Mouse (Mus musculus): Measurements from ENCODE around the gene Phgdh. TPM values are rescaled to one million over a fixed set of nuclear protein-coding genes. Genes with fewer than 3 reads are reported as not detected.
A peak's percentile ranks its signal among the peaks of the same experiment; 100 is the strongest.

The Phgdh gene
- polyA plus RNA-seq, 1 experiment from 2014 or later, result 119 TPM

DNA sequence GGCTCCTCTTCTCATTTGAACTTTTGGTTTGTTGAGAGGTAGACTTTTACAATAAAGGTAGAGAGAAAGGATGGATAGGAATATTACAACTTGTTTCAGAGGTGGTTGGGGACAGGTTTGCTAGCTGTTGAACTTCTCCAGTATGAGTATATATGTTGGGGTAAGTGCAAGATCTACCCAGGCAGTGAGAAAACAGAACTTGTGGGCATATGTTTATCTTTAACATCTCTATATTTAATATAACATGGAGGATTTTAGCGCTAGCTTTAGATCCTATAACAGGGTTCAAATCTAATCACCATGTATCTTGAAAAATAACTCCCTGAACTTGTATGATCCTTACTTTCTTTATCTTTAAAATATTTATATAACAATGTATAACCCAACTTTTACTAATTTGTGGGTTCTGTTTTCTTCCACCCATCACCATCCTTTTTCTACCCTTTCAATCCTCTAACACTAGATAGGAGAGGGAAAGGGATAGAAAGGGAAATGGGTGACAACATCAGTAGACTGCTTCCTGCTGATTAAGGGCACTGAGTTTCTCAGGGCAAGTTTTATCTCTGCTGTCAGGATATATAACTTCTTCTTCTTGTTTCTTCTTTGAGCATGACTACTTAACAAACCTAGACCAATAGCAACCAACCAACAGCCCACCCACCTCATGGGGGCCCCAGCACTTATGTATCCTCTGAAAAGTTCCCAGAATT is 40.2 kb downstream of the Phgdh start:
- H3K36me3 ChIP-seq (ENCODE audit: control insufficient read depth, insufficient read depth, low read length), result no peaks in the 10 kb centered on the region
- no peaks in the 10 kb centered on the region for H3K27me3 ChIP-seq (ENCODE audit: control insufficient read depth, insufficient read depth, low read length)
- H3K4me3 ChIP-seq (ENCODE audit: low read depth, low read length), result no peak overlapping the region
- no peak for ATAC-seq (replicated peaks; ENCODE audit: insufficient number of reproducible peaks, low FRiP score, low TSS enrichment)
- H3K4me2 ChIP-seq, result no peak overlapping the region
- WGBS (ENCODE audit: insufficient replicate concordance), result 87% methylated on average over 1 of the region's 1 CpGs
- H3K9me3 ChIP-seq (replicated peaks; ENCODE audit: control insufficient read depth, low read length), result no peaks in the 10 kb centered on the region
- no peak overlapping the region for H3K9ac ChIP-seq (ENCODE audit: low read depth, low read length)
- H3K27ac ChIP-seq (ENCODE audit: low read depth, low read length), result no peak overlapping the region
- H3K4me1 ChIP-seq (ENCODE audit: control insufficient read depth, insufficient read depth, low read length), result no peaks in the 10 kb centered on the region

DNA sequence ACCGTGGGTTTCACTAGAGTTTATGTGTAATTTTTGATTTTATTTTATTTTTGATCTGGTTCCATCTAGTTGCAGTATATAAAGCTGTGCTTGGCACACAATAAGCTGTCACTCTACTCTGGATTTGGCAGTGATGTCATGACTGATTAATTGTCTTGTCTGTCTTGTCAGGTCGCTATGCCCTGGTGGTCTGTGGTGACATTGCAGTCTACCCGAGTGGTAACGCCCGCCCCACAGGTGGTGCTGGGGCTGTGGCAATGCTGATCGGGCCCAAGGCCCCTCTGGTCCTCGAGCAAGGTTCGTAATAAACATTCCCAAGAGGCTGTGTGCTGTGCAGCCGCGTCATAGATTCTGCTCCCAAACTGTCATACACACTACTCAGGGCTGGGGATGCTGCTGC is 43.8 kb downstream of the Phgdh start:
- no peaks in the 10 kb centered on the region for H3K4me1 ChIP-seq (ENCODE audit: control insufficient read depth, insufficient read depth, low read length)
- H3K27me3 ChIP-seq (ENCODE audit: control insufficient read depth, insufficient read depth, low read length), result no peaks in the 10 kb centered on the region
- ATAC-seq (replicated peaks; ENCODE audit: insufficient number of reproducible peaks, low FRiP score, low TSS enrichment), result no peak
- H3K4me2 ChIP-seq, result no peak overlapping the region
- WGBS (ENCODE audit: insufficient replicate concordance), result 60% methylated on average over 10 of the region's 10 CpGs
- H3K4me3 ChIP-seq (ENCODE audit: low read depth, low read length), result no peak overlapping the region
- no peaks in the 10 kb centered on the region for H3K9me3 ChIP-seq (replicated peaks; ENCODE audit: control insufficient read depth, low read length)
- H3K9ac ChIP-seq (ENCODE audit: low read depth, low read length), result no peak overlapping the region
- no peaks in the 10 kb centered on the region for H3K36me3 ChIP-seq (ENCODE audit: control insufficient read depth, insufficient read depth, low read length)
- no peak overlapping the region for H3K27ac ChIP-seq (ENCODE audit: low read depth, low read length)

DNA sequence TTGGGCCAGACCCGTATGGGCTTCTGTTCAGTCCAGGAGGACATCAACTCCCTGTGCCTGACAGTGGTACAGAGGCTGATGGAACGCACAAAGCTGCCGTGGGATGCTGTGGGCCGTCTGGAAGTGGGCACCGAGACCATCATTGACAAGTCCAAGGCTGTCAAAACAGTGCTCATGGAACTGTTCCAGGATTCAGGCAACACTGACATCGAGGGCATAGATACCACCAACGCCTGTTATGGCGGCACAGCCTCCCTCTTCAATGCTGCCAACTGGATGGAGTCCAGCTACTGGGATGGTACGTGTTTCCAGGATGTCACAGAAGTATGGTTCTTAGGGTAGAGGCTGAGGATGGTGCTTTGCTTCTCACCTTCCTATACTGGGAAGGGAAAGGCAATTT is 48.7 kb downstream of the Phgdh start:
- H3K4me2 ChIP-seq, result no peak overlapping the region
- no peaks in the 10 kb centered on the region for H3K9me3 ChIP-seq (replicated peaks; ENCODE audit: control insufficient read depth, low read length)
- H3K36me3 ChIP-seq (ENCODE audit: control insufficient read depth, insufficient read depth, low read length), result no peaks in the 10 kb centered on the region
- H3K27ac ChIP-seq (ENCODE audit: low read depth, low read length), result no peak overlapping the region
- no peak overlapping the region for H3K9ac ChIP-seq (ENCODE audit: low read depth, low read length)
- H3K4me3 ChIP-seq (ENCODE audit: low read depth, low read length), result no peak overlapping the region
- no peaks in the 10 kb centered on the region for H3K27me3 ChIP-seq (ENCODE audit: control insufficient read depth, insufficient read depth, low read length)
- no peaks in the 10 kb centered on the region for H3K4me1 ChIP-seq (ENCODE audit: control insufficient read depth, insufficient read depth, low read length)
- WGBS (ENCODE audit: insufficient replicate concordance), result 82% methylated on average over 9 of the region's 9 CpGs
- no peak for ATAC-seq (replicated peaks; ENCODE audit: insufficient number of reproducible peaks, low FRiP score, low TSS enrichment)

DNA sequence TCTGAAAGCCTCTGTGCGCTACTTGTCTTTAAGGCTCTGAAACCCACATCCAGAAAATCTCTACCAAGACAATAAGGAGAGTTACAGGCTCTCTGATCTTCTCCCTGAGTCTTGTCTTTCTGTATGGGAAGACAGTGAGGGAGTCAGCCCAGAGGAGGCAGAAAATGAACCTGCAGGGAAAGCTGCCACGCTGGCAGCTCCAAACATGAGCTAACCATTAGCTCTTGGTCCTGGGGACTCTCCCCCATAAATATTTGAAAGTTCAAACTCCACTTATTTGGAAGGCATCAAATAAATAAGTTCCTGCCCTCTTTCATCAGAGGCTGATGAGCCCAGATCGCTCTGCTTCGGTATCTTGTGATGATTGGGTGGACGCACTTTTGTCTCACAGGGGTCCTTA is 56.6 kb downstream of the Phgdh start:
- no peak for ATAC-seq (replicated peaks; ENCODE audit: insufficient number of reproducible peaks, low FRiP score, low TSS enrichment)
- H3K36me3 ChIP-seq (ENCODE audit: control insufficient read depth, insufficient read depth, low read length), result no peaks in the 10 kb centered on the region
- 84% methylated on average over 5 of the region's 5 CpGs for WGBS (ENCODE audit: insufficient replicate concordance)

DNA sequence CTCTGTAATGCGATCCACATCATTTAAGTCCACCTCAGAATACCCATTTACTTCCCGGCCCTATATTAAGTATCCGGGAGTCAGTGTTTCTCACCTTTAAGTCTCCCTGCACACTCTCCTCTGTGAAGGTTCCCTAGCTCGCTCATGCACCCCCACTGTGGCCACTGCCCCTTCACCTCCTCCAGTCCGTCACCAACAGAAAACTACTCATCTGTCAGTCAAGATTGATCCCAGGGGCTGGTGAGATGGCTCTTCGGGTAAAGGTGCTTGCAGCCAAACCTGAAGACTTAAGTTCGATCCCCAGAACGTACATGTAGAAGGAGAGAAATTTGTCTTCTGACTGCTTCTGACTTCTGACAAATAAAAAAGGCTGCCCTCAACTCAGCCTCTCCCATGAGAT is 57.4 kb downstream of the Phgdh start:
- ATAC-seq (replicated peaks; ENCODE audit: insufficient number of reproducible peaks, low FRiP score, low TSS enrichment), result no peak
- Histone ChIP-seq H3K4me1 (ENCODE audit: control insufficient read depth, insufficient read depth, low read length) (peaks cover 10% of the 10 kb centered on the region), H3K4me2 (no peak overlapping the region), H3K36me3 (ENCODE audit: control insufficient read depth, insufficient read depth, low read length) (no peaks in the 10 kb centered on the region), H3K27me3 (ENCODE audit: control insufficient read depth, insufficient read depth, low read length) (peaks cover 3% of the 10 kb centered on the region; the same call in 1 of the 2 replicates), H3K9ac (ENCODE audit: low read depth, low read length) (no peak overlapping the region), H3K4me3 (ENCODE audit: low read depth, low read length) (no peak overlapping the region), H3K9me3 (replicated peaks; ENCODE audit: control insufficient read depth, low read length) (no peaks in the 10 kb centered on the region), H3K27ac (ENCODE audit: low read depth, low read length) (no peak overlapping the region)
- 89% methylated on average over 8 of the region's 8 CpGs for WGBS (ENCODE audit: insufficient replicate concordance)

More for the DNA sequence above, 56.6 kb downstream of the Phgdh start:
- peaks cover 10% of the 10 kb centered on the region for H3K4me1 ChIP-seq (ENCODE audit: control insufficient read depth, insufficient read depth, low read length)
- H3K27me3 ChIP-seq (ENCODE audit: control insufficient read depth, insufficient read depth, low read length), result peaks cover 3% of the 10 kb centered on the region; the same call in 1 of the 2 replicates
- no peak overlapping the region for H3K9ac ChIP-seq (ENCODE audit: low read depth, low read length)
- H3K4me3 ChIP-seq (ENCODE audit: low read depth, low read length), result no peak overlapping the region
- no peak overlapping the region for H3K4me2 ChIP-seq
- no peak overlapping the region for H3K27ac ChIP-seq (ENCODE audit: low read depth, low read length)
- H3K9me3 ChIP-seq (replicated peaks; ENCODE audit: control insufficient read depth, low read length), result no peaks in the 10 kb centered on the region

DNA sequence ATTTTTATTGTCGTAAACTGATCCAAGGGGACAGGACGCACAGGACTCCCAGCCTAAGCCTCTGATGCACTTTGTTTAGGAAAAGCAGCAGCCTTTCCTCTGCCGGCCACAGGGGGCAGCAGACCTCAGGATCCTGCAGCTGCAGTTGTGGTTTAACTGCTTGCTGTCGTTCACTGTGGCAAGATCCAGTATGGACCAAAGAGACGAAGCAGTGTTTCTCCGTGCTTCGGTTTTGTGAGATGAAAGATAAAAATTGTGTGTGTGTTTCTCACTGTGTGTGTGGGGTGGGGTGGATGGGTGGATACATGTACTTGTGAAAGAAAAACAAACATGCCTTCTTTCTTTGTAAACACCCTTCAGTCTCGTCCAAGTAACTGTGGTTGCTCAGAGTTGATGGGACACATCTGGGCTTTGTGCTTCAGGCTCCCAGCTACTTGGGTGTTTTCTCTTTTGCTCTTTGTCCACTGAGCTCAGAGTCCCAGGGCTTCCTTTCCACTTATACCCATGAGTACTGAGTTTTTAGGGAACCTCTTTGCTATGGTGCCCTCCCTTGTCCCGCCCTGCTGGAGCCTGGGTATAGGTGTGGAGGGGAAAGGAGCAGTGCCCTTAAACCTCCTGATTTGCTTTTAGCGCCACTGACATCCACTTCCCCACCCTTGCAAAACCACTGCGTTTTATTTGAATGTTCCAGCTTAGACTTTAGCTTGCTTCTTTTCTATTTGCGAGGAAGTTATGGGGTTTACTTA is 58.7 kb downstream of the Phgdh start:
- ATAC-seq (replicated peaks; ENCODE audit: insufficient number of reproducible peaks, low FRiP score, low TSS enrichment), result no peak
- H3K4me2 ChIP-seq, result peak overlapping the region; percentile 33; the same call in 1 of the 2 replicates

DNA sequence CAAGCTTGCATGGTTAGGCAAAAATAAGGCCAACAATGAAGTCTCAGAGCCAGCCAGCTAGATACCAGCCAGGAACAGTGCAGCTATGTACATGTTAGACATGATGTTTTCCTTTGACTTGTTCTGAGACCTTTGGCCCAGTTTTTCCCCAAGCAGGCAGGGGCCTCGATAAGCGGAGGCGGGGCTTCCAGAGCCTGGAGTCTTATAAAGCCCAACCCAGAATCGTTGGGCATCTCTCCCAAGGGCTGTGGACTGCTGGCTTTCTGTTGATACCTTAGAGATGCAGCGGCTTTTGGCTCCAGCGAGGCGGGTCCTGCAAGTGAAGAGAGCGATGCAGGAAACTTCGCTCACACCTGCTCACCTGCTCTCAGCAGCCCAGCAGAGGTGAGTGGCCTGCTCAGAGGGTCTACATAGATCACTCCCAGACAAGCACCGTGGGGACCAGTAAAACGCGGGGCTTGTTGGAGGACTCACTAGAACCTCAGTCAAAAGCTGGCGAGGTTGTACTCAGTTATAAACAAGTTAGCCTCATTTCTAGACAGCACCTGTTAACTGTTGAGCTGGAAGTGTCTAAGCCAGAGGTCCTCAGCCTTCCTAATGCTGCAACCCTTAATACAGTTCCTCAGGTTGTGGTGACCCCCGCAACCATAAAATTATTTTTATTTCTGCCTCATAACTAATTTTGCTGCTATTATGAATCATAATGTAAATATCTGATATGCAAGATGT is 59.4 kb downstream of the Phgdh start, which contains the start of gene Hmgcs2:
Gene Hmgcs2, plus strand, starts transcription at position 232 of the 729 bp plus-strand sequence.
- Histone ChIP-seq H3K9ac (ENCODE audit: low read depth, low read length) (no peak within 1 kb of the TSS), H3K27ac (ENCODE audit: low read depth, low read length) (0 out of 2 replicates have a peak within 1 kb of the TSS, but pooled peaks have one; percentile 35), H3K27me3 (ENCODE audit: control insufficient read depth, insufficient read depth, low read length) (peaks cover 3% of the 10 kb centered on the region; the same call in 1 of the 2 replicates), H3K4me3 (ENCODE audit: low read depth, low read length) (0 out of 2 replicates have a peak within 1 kb of the TSS, but pooled peaks have one; percentile 2), H3K9me3 (replicated peaks; ENCODE audit: control insufficient read depth, low read length) (no peaks in the 10 kb centered on the region), H3K4me2 (peak within 1 kb of the TSS; percentile 42), H3K4me1 (ENCODE audit: control insufficient read depth, insufficient read depth, low read length) (peaks cover 10% of the 10 kb centered on the region), H3K36me3 (ENCODE audit: control insufficient read depth, insufficient read depth, low read length) (no peaks in the 10 kb centered on the region)
- WGBS (ENCODE audit: insufficient replicate concordance), result 51% methylated on average over 14 of the region's 14 CpGs
- ATAC-seq (replicated peaks; ENCODE audit: insufficient number of reproducible peaks, low FRiP score, low TSS enrichment), result no peak; the same call in 1 of the 2 replicates

More for the DNA sequence above, 58.7 kb downstream of the Phgdh start:
- no peaks in the 10 kb centered on the region for H3K36me3 ChIP-seq (ENCODE audit: control insufficient read depth, insufficient read depth, low read length)
- H3K9ac ChIP-seq (ENCODE audit: low read depth, low read length), result no peak overlapping the region
- H3K4me1 ChIP-seq (ENCODE audit: control insufficient read depth, insufficient read depth, low read length), result peaks cover 10% of the 10 kb centered on the region
- H3K27me3 ChIP-seq (ENCODE audit: control insufficient read depth, insufficient read depth, low read length), result peaks cover 3% of the 10 kb centered on the region; the same call in 1 of the 2 replicates
- 38% methylated on average over 12 of the region's 12 CpGs for WGBS (ENCODE audit: insufficient replicate concordance)
- no peak overlapping the region for H3K4me3 ChIP-seq (ENCODE audit: low read depth, low read length)
- H3K9me3 ChIP-seq (replicated peaks; ENCODE audit: control insufficient read depth, low read length), result no peaks in the 10 kb centered on the region
- H3K27ac ChIP-seq (ENCODE audit: low read depth, low read length), result no peak overlapping the region

DNA sequence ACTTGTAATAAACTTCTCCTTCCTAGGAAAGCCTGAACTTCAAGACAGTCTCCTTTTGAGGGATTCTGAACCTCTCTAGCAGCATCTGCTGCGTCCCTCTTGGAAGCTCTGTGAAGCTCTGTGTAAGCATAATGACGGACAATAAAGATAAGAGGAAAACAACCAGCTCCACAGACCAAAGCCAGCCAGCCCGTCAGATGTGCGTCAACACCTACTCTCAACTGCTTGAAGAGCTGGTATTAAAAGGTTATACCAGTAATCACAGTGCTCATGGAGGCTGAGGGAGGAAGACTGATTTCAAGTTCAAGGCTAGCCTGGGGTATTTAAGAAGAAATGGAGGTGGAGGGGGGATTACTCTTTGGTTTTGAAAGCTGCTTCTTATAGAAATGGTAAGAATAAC is 60.1 kb downstream of the Phgdh start:
- no peak for ATAC-seq (replicated peaks; ENCODE audit: insufficient number of reproducible peaks, low FRiP score, low TSS enrichment)
- Histone ChIP-seq H3K9ac (ENCODE audit: low read depth, low read length) (no peak overlapping the region), H3K4me1 (ENCODE audit: control insufficient read depth, insufficient read depth, low read length) (peaks cover 10% of the 10 kb centered on the region), H3K27ac (ENCODE audit: low read depth, low read length) (0 out of 2 replicates have a peak overlapping the region, but pooled peaks have one; percentile 35), H3K4me2 (no peak overlapping the region), H3K9me3 (replicated peaks; ENCODE audit: control insufficient read depth, low read length) (no peaks in the 10 kb centered on the region), H3K36me3 (ENCODE audit: control insufficient read depth, insufficient read depth, low read length) (no peaks in the 10 kb centered on the region), H3K4me3 (ENCODE audit: low read depth, low read length) (no peak overlapping the region), H3K27me3 (ENCODE audit: control insufficient read depth, insufficient read depth, low read length) (peaks cover 3% of the 10 kb centered on the region; the same call in 1 of the 2 replicates)
- WGBS (ENCODE audit: insufficient replicate concordance), result 20% methylated on average over 4 of the region's 4 CpGs

Measured in heart, embryonic 11.5 days (tissue).